Mouse (Mus musculus) cerebellum, adult 2 months (tissue): Measurements from ENCODE around the gene Pard6a. TPM values are rescaled to one million over a fixed set of nuclear protein-coding genes. Genes with fewer than 3 reads are reported as not detected.

Experiments used
- DNase-seq, 2 experiments: peaks; one replicate each; pipeline ENCODE4 v3.0.0; 2021
- H3K27ac ChIP-seq: fragments of 200-500 bp; 2 replicates; pipeline ENCODE4 v1.5.1; 2012; ENCODE audit warnings: low read length, control low read depth, inconsistent platforms; ENCODE audit not compliant: insufficient read depth
- H3K27me3 ChIP-seq: fragments of 200-500 bp; 2 replicates; pipeline ENCODE4 v1.6.1; 2012; ENCODE audit warnings: inconsistent platforms, mild to moderate bottlenecking, low read length, moderate library complexity; ENCODE audit not compliant: control insufficient read depth, insufficient read depth
- H3K4me1 ChIP-seq: fragments of 200-500 bp; 2 replicates; pipeline ENCODE4 v1.6.1; 2011; ENCODE audit warnings: low read length; ENCODE audit not compliant: control insufficient read depth, insufficient read depth
- H3K4me3 ChIP-seq: fragments of 200-500 bp; replicated peaks from 2 replicates; pipeline ENCODE3; 2011; ENCODE audit warnings: mild to moderate bottlenecking, low read depth, low read length, control low read depth; ENCODE audit not compliant: insufficient read depth
- CTCF ChIP-seq: fragments of 200-500 bp; IDR thresholded peaks from 2 replicates; pipeline ENCODE4 v1.5.1; 2011; ENCODE audit warnings: low read depth, mild to moderate bottlenecking, control low read depth, low read length, moderate library complexity, borderline replicate concordance; ENCODE audit not compliant: insufficient read depth
- POLR2A ChIP-seq: fragments of 200-500 bp; IDR thresholded peaks from 2 replicates; pipeline ENCODE4 v1.6.1; 2011; ENCODE audit warnings: low read length, control low read depth, borderline replicate concordance; ENCODE audit not compliant: insufficient read depth
- WGBS: fragments of 180-500 bp; shearing (Covaris S2); methylation state at CpG from one replicate; pipeline ENCODE4 v1.1.7; 2018; 5-methylcytosine and 5-hydroxymethylcytosine counted together
- polyA plus RNA-seq: library from polyadenylated mRNA; depleted of rRNA; stranded (reverse); fragments of >200 nt; gene quantifications from 2 replicates; pipeline ENCODE4 v1.2.3, GENCODE M21; 2012

The Pard6a gene
- polyA plus RNA-seq, 1 experiment = 128 TPM

GRCm38 (mm10) chr8:105687512-105687911 is 13.4 kb upstream of the Pard6a start:
- peaks cover 7% of the 10 kb centered on the region; the same call in 1 of the 2 replicates for H3K4me1 ChIP-seq
- no peak overlapping the region for H3K4me3 ChIP-seq
- no peak for TF ChIP-seq POLR2A
- TF ChIP-seq CTCF = no peak
- H3K27me3 ChIP-seq = no peaks in the 10 kb centered on the region
- DNase-seq = no peak
- no peak overlapping the region for H3K27ac ChIP-seq
- 57% methylated on average over 8 of the region's 8 CpGs for WGBS

DNA sequence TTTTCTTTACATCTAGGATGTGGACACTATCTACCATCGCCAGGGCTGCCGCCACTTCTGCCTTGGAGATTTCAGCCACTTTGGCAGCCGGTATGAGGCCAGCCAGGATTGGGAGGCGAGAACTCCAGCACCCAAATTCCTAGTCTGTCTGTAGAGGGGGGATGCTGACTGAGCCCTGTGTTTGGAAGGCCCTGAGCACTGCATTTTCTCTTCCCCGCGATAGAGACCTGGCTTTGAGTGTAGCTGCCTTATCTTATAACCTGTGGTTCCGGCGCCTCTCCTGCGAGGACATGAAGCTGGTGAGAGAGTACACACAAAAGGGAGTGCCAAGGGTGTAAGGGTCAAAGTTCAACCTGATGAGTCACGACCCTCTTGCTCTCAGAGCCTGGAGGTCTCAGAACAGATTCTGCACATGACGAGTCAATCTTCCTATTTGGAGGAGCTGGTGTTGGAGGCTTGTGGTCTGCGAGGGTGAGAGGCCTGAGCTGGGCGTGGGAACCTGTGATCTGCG is 12.7 kb upstream of the Pard6a start:
- DNase-seq = no peak
- H3K27ac ChIP-seq = no peak overlapping the region
- peaks cover 7% of the 10 kb centered on the region; the same call in 1 of the 2 replicates for H3K4me1 ChIP-seq
- no peak overlapping the region for H3K4me3 ChIP-seq
- H3K27me3 ChIP-seq = no peaks in the 10 kb centered on the region
- 72% methylated on average over 14 of the region's 14 CpGs for WGBS
- TF ChIP-seq POLR2A (no peak), CTCF (no peak)

DNA sequence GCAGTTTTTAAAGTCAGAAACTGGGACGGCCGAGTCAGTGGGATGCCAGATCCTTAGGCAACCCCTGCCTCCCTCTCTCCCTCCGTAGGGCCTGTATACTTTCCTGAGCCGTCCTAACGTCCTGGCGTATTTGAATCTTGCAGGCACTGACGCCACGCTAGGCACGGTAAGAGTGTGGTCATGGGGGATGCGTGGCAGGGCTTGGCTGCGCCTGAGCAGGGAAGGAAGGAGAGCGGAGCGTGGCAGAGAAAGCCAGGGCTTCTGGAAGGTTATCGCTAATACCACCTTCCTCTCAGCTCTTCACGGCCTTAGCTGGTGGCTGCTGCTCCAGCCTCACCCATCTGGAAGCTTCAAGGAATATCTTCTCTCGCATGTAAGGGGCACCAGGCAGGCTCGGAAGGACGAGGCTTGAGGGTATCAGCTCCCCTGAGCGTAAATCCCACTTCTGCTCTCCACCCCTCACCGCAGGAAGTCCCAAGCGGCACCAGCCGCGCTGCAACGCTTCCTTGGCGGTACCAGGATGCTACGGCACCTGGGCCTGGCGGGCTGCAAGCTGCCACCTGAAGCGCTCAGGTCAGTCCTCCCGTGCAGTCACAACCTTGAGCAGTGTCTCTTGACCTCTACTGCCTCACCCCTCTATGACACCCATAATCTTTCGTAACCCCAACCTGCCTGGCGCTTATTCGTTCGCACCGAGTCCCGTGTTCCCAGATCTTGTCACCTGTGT is 11.5 kb upstream of the Pard6a start:
- TF ChIP-seq CTCF (no peak), POLR2A (no peak)
- Histone ChIP-seq H3K4me3 (no peak overlapping the region), H3K27ac (no peak overlapping the region), H3K27me3 (no peaks in the 10 kb centered on the region), H3K4me1 (peaks cover 7% of the 10 kb centered on the region; the same call in 1 of the 2 replicates)
- WGBS = 72% methylated on average over 35 of the region's 35 CpGs
- no peak for DNase-seq

- no peaks in the 10 kb centered on the region for H3K27me3 ChIP-seq
- no peak overlapping the region for H3K4me3 ChIP-seq
- no peak overlapping the region for H3K27ac ChIP-seq
- 93% methylated on average over 9 of the region's 9 CpGs for WGBS
- TF ChIP-seq POLR2A = no peak
- TF ChIP-seq CTCF = no peak
- DNase-seq = no peak
- H3K4me1 ChIP-seq = peaks cover 8% of the 10 kb centered on the region; the same call in 1 of the 2 replicates
These were observed 11.0 kb upstream of the Pard6a start for GRCm38 (mm10) chr8:105689983-105690360.

GRCm38 (mm10) chr8:105690978-105691377 is 10.0 kb upstream of the Pard6a start:
- 82% methylated on average over 14 of the region's 14 CpGs for WGBS
- Histone ChIP-seq H3K27ac (no peak overlapping the region), H3K4me1 (peaks cover 11% of the 10 kb centered on the region), H3K27me3 (no peaks in the 10 kb centered on the region), H3K4me3 (no peak overlapping the region)
- DNase-seq = no peak
- TF ChIP-seq POLR2A (no peak), CTCF (no peak)

DNA sequence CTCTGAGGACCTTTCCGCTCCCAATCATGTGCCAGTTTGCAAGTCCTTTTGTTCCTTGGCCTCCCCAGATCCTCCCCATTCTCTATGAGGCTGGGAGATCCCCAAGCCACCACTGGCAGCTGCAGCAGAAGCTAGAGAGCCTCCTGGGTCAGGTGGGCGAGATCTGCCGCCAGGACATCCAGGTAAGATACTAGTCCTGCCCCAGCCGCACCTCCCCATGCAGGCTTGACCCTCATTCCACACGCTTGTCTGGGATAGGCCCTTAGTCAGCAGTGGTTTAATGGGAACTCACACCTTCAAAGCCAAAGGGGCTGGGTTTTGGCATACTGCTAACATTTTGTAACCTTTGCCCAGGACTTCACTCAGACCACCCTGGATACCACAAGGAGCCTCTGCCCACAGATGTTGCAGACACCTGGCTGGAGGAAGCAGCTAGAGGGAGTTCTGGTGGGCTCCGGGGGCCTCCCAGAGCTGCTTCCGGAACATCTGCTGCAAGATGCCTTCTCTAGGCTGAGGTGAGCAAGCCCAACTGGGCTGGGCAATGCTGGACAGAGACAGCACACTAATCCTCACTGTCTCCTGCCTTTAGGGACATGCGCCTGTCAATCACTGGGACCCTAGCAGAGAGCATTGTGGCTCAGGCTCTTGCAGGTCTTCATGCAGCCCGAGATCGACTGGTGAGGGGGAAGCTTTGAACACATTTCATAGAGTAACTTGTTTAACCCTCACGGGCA is 8.3 kb upstream of the Pard6a start:
- Histone ChIP-seq H3K4me3 (no peak overlapping the region), H3K4me1 (peaks cover 18% of the 10 kb centered on the region), H3K27ac (no peak overlapping the region), H3K27me3 (no peaks in the 10 kb centered on the region)
- 96% methylated on average over 11 of the region's 11 CpGs for WGBS
- no peak for DNase-seq
- TF ChIP-seq POLR2A (no peak), CTCF (no peak)

DNA sequence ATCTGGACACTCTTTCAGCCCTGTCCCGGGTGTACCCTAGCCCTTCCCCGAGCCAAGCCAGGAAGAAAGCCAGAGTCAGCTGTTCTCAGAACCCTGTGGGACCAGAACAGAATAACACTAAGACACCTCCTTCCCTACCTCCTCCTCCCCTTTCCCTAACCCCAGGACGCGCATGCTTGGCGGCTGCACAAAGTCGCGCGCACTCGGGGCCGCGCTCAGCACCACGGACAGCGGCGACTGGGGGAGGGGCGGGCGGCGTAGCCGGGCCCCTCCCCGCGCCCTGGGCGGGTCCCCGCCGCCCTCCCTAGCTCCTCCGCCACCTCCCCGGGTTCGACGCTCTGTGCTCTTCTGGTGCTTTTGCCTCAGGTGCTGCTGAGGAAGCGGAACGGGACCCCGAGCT is 7.3 kb upstream of the Pard6a start:
- peak overlapping the region; percentile 89 for H3K4me3 ChIP-seq
- peak overlapping the region; percentile 86 for H3K27ac ChIP-seq
- peak; percentile 42; the same call in 1 of the 2 replicates for TF ChIP-seq POLR2A
- no peak for TF ChIP-seq CTCF
- under 1% methylated on average over 30 of the region's 30 CpGs for WGBS
- peaks cover 20% of the 10 kb centered on the region for H3K4me1 ChIP-seq
- peak; percentile 88 for DNase-seq
- H3K27me3 ChIP-seq = no peaks in the 10 kb centered on the region
